Mouse (Mus musculus) Patski (cell line): ENCODE results near the gene Tent2. TPM values are rescaled to one million over a fixed set of nuclear protein-coding genes. Genes with fewer than 3 reads are reported as not detected.

Source experiments
- ATAC-seq: fragments of 100-300 bp; one replicate; pipeline ENCODE4 v1.8.0; 2021
- CTCF ChIA-PET: fragments of 350-600 bp; sonication (Branson Sonifier 250); formaldehyde crosslinking; loops from one replicate; lab custom pipeline; 2022; ENCODE audit warnings: inconsistent platforms; lab: Charles Lee
- POLR2A ChIA-PET: fragments of 350-600 bp; sonication (Branson Sonifier 250); formaldehyde crosslinking; loops from one replicate; lab custom pipeline; 2022; ENCODE audit warnings: antibody characterized with exemption, inconsistent platforms; lab: Charles Lee
- DNase-seq: peaks from one replicate; pipeline ENCODE4 v3.0.0-alpha.2; 2011; ENCODE audit warnings: low read depth, low spot score
- H3K27me3 ChIP-seq: fragments of 371-371 bp; one replicate; pipeline ENCODE4 v1.5.1; 2021
- CTCF ChIP-seq: fragments of 100-300 bp; IDR thresholded peaks from one replicate; pipeline ENCODE4 v1.5.1; 2021
- in situ Hi-C: fragments of 300-500 bp; cut with MboI; formaldehyde crosslinking; loops from 3 replicates; pipeline ENCODE4 v1.11.1; 2018; ENCODE audit warnings: low pct_unique_long_range_greater_than_20kb, mixed read lengths
- polyA plus RNA-seq: library from polyadenylated mRNA; unstranded; gene quantifications from one replicate; pipeline ENCODE4 v1.2.3, GENCODE M21; 2021

The Tent2 gene
- polyA plus RNA-seq, 1 experiment from 2014 or later = 32.6 TPM

GRCm38 (mm10) chr13:93143819-93144283, 48.3 kb downstream of the Tent2 start:
- POLR2A ChIA-PET = no interaction called here
- CTCF ChIA-PET = interaction anchor here (1.2 kb wide), 1 partner anchor 10 kb away, joined by 3 read pairs; no protein-coding TSS in a partner anchor
- DNase-seq = no peak
- TF ChIP-seq CTCF = no peak
- no peak for ATAC-seq
- no peaks in the 10 kb centered on the region for H3K27me3 ChIP-seq
- in situ Hi-C loops = no loop called here

- DNase-seq (no peak), ATAC-seq (no peak)
- in situ Hi-C loops = no loop called here
- CTCF ChIA-PET = interaction anchor here (1.0 to 1.3 kb wide), 2 partner anchors 13 to 17 kb away, joined by 3 read pairs; no protein-coding TSS in a partner anchor
- POLR2A ChIA-PET = no interaction called here
- no peaks in the 10 kb centered on the region for H3K27me3 ChIP-seq
- no peak for TF ChIP-seq CTCF
Observed at GRCm38 (mm10) chr13:93141184-93141583, 51.0 kb downstream of the Tent2 start.

- H3K27me3 ChIP-seq = no peaks in the 10 kb centered on the region
- no peak for TF ChIP-seq CTCF
- in situ Hi-C loops = no loop called here
- DNase-seq (no peak), ATAC-seq (no peak)
- CTCF ChIA-PET = no interaction called here
- POLR2A ChIA-PET = no interaction called here
Observed at GRCm38 (mm10) chr13:93138059-93138458, 54.1 kb downstream of the Tent2 start.

- no peak for ATAC-seq
Observed at GRCm38 (mm10) chr13:93137098-93137497, 55.1 kb downstream of the Tent2 start.

GRCm38 (mm10) chr13:93136251-93136650, 55.9 kb downstream of the Tent2 start:
- in situ Hi-C loops = no loop called here
- no peak for TF ChIP-seq CTCF
- ChIA-PET CTCF (no interaction called here), POLR2A (no interaction called here)
- DNase-seq (no peak), ATAC-seq (no peak)
- H3K27me3 ChIP-seq = no peaks in the 10 kb centered on the region

More at GRCm38 (mm10) chr13:93137098-93137497, 55.1 kb downstream of the Tent2 start:
- ChIA-PET POLR2A (no interaction called here), CTCF (no interaction called here)
- no peaks in the 10 kb centered on the region for H3K27me3 ChIP-seq
- TF ChIP-seq CTCF = no peak
- DNase-seq = no peak
- in situ Hi-C loops = no loop called here

GRCm38 (mm10) chr13:93135501-93135900, 56.7 kb downstream of the Tent2 start:
- CTCF ChIA-PET = no interaction called here
- POLR2A ChIA-PET = no interaction called here
- ATAC-seq (no peak), DNase-seq (no peak)
- TF ChIP-seq CTCF = no peak
- in situ Hi-C loops = no loop called here
- H3K27me3 ChIP-seq = no peaks in the 10 kb centered on the region

- in situ Hi-C loops = no loop called here
- ChIA-PET CTCF (no interaction called here), POLR2A (no interaction called here)
- ATAC-seq = no peak
- no peak for DNase-seq
- no peaks in the 10 kb centered on the region for H3K27me3 ChIP-seq
- TF ChIP-seq CTCF = no peak
Observed at GRCm38 (mm10) chr13:93130674-93131073, 61.5 kb downstream of the Tent2 start.

- ChIA-PET POLR2A (no interaction called here), CTCF (interaction anchor here (0.8 to 1.3 kb wide), 2 partner anchors 13 to 142 kb away, joined by 3 read pairs; no protein-coding TSS in a partner anchor)
- DNase-seq (no peak), ATAC-seq (no peak)
- no peaks in the 10 kb centered on the region for H3K27me3 ChIP-seq
- in situ Hi-C loops = no loop called here
- no peak for TF ChIP-seq CTCF
Observed at GRCm38 (mm10) chr13:93128961-93129360, 63.2 kb downstream of the Tent2 start.

GRCm38 (mm10) chr13:93128111-93128860, 63.9 kb downstream of the Tent2 start:
- ChIA-PET POLR2A (no interaction called here), CTCF (interaction anchor here (0.6 to 1.3 kb wide), 2 partner anchors 14 to 30 kb away, joined by 3 to 4 read pairs; no protein-coding TSS in a partner anchor)
- DNase-seq (no peak), ATAC-seq (no peak)
- in situ Hi-C loops = no loop called here
- H3K27me3 ChIP-seq = no peaks in the 10 kb centered on the region
- TF ChIP-seq CTCF = no peak

GRCm38 (mm10) chr13:93122321-93122720, 69.9 kb downstream of the Tent2 start:
- CTCF ChIA-PET = interaction anchor here (1.1 kb wide), 1 partner anchor 61 kb away, joined by 3 read pairs; no protein-coding TSS in a partner anchor
- POLR2A ChIA-PET = no interaction called here

GRCm38 (mm10) chr13:93117241-93117640, 74.9 kb downstream of the Tent2 start:
- no peaks in the 10 kb centered on the region for H3K27me3 ChIP-seq
- no peak for ATAC-seq
- no peak for DNase-seq
- CTCF ChIA-PET = interaction anchor here (1.2 kb wide), 1 partner anchor 126 kb away, joined by 4 read pairs; no protein-coding TSS in a partner anchor
- POLR2A ChIA-PET = no interaction called here
- no peak for TF ChIP-seq CTCF
- in situ Hi-C loops = no loop called here

More at GRCm38 (mm10) chr13:93122321-93122720, 69.9 kb downstream of the Tent2 start:
- no peak for DNase-seq
- in situ Hi-C loops = no loop called here
- no peak for ATAC-seq
- no peak for TF ChIP-seq CTCF
- H3K27me3 ChIP-seq = no peaks in the 10 kb centered on the region
